Mouse (Mus musculus) embryo, embryonic 9.5 days (tissue): ENCODE data around the gene Shc1.
A peak's percentile ranks its signal among the peaks of the same experiment; 100 is the strongest.

Experiments used
- DNase-seq: peaks from one replicate; pipeline ENCODE4 v3.0.0-alpha.2; 2017; ENCODE audit errors: extremely low spot score

Gene Shc1

GRCm38 (mm10) chr3:89418170-89418860 lies at the start of gene Shc1, which contains the start of gene Cks1b:
Gene Shc1 (plus strand): TSS chr3:89418443.
Gene Cks1b (minus strand): TSS chr3:89418383.
- peak; percentile 97 for DNase-seq

DNA sequence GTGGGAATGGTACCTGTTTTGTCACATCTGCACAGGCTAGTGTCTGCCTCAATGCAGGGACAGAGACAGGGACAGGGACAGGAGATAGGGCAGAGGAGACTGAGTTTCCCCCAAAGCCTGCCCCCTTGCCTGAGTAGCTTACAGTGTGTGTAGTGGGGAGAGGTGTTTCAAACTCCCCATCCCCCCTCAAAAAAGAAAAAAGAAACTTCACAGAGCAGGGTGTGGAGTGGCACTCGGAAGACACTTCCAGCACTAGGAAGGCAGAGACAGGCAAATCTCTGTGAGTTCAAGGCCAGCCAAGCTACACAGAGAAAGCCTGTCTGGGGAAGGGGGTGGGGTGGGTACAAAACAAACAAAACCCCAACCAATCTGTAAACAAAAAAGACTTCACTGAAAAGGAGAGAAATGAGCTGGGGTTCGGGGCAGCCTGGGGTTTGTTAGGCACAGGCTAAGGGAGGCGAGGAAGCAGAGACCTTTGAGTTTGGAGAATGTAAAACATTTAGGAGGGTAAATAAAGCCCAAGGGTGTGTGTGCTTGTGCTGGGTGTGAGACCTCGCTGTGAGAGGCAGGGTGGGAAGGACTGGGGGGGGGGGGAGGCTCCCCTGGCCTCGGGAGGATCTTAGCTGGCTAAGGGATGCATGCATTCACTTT lies 44.5 kb upstream of the Shc1 start:
- no peak for DNase-seq

DNA sequence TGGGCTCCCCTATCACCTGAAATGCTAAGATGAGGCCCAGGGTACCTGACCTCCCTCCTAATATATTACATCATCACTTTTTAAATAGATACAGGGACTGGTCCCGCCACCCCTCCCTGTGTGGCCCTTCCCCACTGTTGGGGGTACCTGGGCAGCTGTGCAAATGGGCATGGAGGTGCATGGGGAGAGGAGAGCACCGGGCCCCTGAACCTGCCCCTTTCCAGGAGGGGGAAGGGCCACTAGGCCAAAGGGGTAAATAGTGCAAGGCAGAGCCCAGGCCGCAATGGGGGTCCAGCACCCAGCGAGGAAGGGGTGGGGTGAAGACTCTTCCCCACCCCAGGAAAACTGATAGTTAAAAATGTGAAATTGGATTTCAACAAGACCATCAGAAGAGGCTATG lies 40.4 kb upstream of the Shc1 start:
- no peak for DNase-seq

DNA sequence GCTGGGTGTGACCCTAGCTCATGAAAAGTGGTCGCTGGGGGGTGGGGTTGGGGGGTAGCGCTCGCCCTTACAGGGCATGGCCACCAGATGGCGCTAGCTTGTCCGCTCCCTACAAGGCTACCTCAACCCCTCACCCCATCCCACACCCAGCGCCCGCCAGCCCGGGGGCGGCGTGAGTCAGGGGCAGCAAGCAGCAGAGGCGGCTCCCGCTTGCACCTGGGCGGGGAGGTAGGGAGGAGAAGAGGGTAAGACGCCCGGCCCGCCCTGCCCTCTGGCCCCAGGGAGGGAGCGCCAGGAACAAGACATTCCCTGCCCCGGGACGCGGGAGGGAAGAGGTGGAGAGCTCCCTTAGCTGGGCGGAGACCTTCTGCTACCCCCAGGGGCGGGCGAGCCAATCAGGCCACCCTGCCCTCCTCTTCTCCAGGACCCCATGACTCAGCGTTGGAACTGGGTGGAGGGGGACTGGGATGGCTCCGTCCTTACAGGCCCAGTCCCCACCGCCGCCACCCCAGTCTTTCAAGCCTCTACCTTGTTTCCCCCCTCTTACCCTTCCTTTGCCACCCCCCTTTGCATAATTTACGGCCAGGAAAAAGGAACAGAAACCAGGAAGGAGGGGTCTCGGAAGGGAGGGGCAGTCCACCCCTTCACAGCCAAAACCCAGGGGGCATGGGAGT lies 39.7 kb upstream of the Shc1 start:
- DNase-seq = peak; percentile 94

- DNase-seq = no peak
These were observed 38.7 kb upstream of the Shc1 start for GRCm38 (mm10) chr3:89379388-89380131.

- DNase-seq = no peak
These were observed 38.0 kb upstream of the Shc1 start for GRCm38 (mm10) chr3:89380291-89380690.

- DNase-seq = no peak
These were observed 37.5 kb upstream of the Shc1 start for GRCm38 (mm10) chr3:89380711-89381110.

GRCm38 (mm10) chr3:89381233-89381632 lies 37.0 kb upstream of the Shc1 start:
- DNase-seq = no peak

GRCm38 (mm10) chr3:89382033-89382882 lies 36.0 kb upstream of the Shc1 start:
- DNase-seq = no peak

DNA sequence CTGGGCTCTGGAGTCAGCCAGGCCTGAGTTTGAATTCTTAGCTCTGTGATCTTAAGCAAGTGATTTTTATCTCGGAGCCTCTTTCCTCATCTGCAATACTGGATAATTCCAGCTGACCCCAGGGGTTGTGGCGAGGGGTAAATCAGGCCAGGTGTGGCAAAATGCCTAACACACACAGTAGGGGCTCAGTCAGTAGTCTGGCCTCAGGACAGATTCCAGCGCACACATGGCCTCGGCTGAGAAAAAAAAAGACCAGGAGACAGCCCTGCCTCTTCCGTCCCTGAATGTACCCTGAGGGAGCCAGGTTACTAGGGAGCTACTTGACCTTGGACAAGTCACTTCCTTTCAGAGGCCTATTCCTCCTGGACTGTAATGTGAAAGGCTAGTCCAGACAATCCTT lies 35.3 kb upstream of the Shc1 start:
- no peak for DNase-seq

DNA sequence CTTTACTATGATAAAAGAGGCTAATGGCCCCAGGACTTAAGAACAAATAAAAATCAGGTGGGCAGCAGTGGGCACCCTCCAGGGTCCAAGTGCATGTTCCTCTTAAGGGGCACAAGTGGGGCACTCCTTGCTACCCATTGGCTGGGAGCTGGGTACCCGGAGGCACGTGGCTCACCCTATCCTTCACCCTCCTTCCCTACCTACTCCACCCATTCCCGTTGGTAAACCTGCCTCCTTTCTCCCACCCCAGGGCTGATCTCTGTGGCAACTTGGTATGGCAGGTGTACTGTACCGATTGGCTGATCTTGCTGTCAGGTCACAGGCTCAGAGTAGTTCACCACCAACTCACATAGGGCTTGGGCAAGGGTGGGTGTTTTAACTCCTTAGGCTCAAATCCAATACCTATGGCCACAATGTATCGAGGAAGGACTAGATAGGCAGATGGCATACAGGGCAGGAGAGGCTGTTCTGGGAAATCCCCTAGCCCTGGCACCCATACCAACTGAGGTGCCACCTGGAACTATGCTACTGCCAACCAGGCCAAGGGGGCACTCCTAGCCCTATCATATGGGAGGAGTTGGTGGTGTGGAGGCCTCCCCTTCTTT lies 34.5 kb upstream of the Shc1 start:
- DNase-seq = no peak

GRCm38 (mm10) chr3:89384331-89385076 lies 33.7 kb upstream of the Shc1 start:
- DNase-seq = no peak

- no peak for DNase-seq
These were observed 32.8 kb upstream of the Shc1 start for GRCm38 (mm10) chr3:89385451-89385850.

DNA sequence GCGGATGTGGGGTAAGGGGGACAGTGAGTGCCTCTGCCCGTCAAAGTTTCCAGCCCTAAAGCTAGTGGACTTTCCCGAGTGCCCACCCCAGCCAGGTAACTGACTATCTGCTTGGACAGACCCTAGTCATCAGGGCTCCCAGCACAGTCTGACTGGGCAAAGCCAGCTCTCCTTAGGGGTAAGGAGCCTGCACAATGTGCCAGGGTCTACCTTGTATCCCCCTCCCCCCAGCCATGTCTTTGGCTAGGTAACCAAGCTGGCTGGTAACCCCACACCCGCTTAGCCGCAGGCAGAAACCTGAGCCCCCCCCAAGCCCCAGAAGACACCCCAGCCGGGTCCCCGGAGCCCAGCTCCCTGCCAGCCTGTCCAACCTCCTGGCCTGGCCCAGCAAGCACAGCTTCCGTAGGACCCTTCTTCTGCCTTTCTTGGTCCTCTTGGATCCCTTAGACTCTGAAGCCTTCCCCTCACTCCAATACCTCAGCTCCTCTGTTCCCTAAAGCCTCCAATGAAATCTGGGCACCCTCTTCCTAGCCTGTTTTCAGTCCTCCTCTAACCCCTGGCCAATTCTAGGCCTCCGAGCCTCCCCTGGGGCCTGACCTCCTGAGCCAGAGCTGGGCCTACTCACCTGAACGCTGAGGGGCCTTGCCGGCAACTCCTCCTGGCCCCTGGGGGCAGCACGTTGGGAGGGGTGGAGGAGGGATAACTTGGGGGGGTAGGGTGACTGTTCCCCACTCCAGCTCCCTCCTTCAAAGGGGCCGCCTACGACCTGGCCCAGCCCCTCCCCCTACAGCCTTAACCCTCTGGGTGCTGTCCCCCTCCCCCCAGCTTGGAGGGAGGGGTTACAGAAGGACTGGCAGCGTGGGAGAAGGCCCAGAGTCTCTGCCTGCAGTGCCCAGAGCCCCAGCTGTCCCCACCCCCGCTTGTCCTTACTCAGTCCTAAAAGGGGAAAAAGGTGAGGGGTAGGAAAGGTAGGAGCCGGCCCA lies 31.5 kb upstream of the Shc1 start:
- DNase-seq = no peak

DNA sequence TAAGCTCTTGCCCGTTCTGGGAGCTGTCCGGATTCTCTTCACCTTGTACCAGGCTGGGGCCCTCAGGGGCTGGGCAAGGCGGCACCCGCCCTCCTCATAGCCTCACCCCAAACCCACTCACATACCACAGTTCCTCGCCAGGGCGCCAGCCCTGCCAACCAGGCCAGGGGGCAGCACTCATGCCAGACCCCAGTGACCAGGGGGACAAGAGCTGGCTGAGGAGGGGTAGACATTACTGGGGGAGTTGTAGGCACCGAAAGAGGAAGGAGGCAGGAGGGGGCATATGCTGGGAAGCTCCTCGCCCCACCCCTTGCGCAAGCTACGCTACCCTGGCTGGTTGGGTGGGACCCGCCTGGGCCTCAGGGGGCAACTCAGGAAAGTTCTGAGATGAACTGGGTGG lies 30.6 kb upstream of the Shc1 start:
- no peak for DNase-seq

GRCm38 (mm10) chr3:89388134-89388881 lies 29.9 kb upstream of the Shc1 start:
- DNase-seq = no peak

- DNase-seq = no peak
These were observed 29.1 kb upstream of the Shc1 start for GRCm38 (mm10) chr3:89388901-89389740.
